Mouse (Mus musculus): ENCODE results near the gene Trim69. TPM values are rescaled to one million over a fixed set of nuclear protein-coding genes. Genes with fewer than 3 reads are reported as not detected.

Gene Trim69
- 0.10 and 0.11 TPM in 2 replicates for polyA plus RNA-seq (2012; rRNA removed; ENCODE audit: low replicate concordance)

GRCm38 (mm10) chr2:122160680-122161079 lies at the start of gene Trim69:
Gene Trim69, plus strand, starts transcription at chr2:122160700.

GRCm38 (mm10) chr2:122117961-122118958 lies 42.2 kb upstream of the Trim69 start, which contains the start of gene Spg11:
Gene Spg11, minus strand, starts transcription at chr2:122118386.

GRCm38 (mm10) chr2:122147508-122148241 lies 12.8 kb upstream of the Trim69 start, which contains the start of gene B2m:
Gene B2m, plus strand, starts transcription at chr2:122147686.

GRCm38 (mm10) chr2:122186106-122186505 lies 25.6 kb downstream of the Trim69 start, which contains the start of the genes Patl2 and Terb2:
Gene Patl2, minus strand, starts transcription at chr2:122186189.
Gene Terb2, plus strand, starts transcription at chr2:122186272.

Other genes starting within 250 kb of the Trim69 start
- 2.9 and 6.6 TPM in 2 replicates for gene Ctdspl2, start 204.7 kb upstream of the Trim69 start, polyA plus RNA-seq (2012; rRNA removed; ENCODE audit: low replicate concordance)
- gene Mageb3, start 204.6 kb upstream of the Trim69 start, polyA plus RNA-seq (2012; rRNA removed; ENCODE audit: low replicate concordance) = not detected in 2 replicates
- gene Eif3j1, start 132.2 kb upstream of the Trim69 start, polyA plus RNA-seq (2012; rRNA removed; ENCODE audit: low replicate concordance) = 4.8 and 6.6 TPM in 2 replicates
- gene Spg11, start 42.3 kb upstream of the Trim69 start, polyA plus RNA-seq (2012; rRNA removed; ENCODE audit: low replicate concordance) = 8.4 and 10.7 TPM in 2 replicates
- 1,914 and 2,183 TPM in 2 replicates for gene B2m, start 13.0 kb upstream of the Trim69 start, polyA plus RNA-seq (2012; rRNA removed; ENCODE audit: low replicate concordance)
- gene Patl2, start 25.5 kb downstream of the Trim69 start, polyA plus RNA-seq (2012; rRNA removed; ENCODE audit: low replicate concordance) = not detected in 2 replicates
- not detected in 2 replicates for gene Terb2, start 25.6 kb downstream of the Trim69 start, polyA plus RNA-seq (2012; rRNA removed; ENCODE audit: low replicate concordance)
- gene Sord, start 74.0 kb downstream of the Trim69 start, polyA plus RNA-seq (2012; rRNA removed; ENCODE audit: low replicate concordance) = 12.8 and 27.6 TPM in 2 replicates
- gene Duox2, start 137.7 kb downstream of the Trim69 start, polyA plus RNA-seq (2012; rRNA removed; ENCODE audit: low replicate concordance) = 0.70 and 1.9 TPM in 2 replicates
- 0.55 and 1.3 TPM in 2 replicates for gene Duoxa2, start 138.2 kb downstream of the Trim69 start, polyA plus RNA-seq (2012; rRNA removed; ENCODE audit: low replicate concordance)
- gene Duoxa1, start 153.0 kb downstream of the Trim69 start, polyA plus RNA-seq (2012; rRNA removed; ENCODE audit: low replicate concordance) = 17.6 and 23.6 TPM in 2 replicates
- 2.5 and 4.1 TPM in 2 replicates for gene Duox1, start 155.0 kb downstream of the Trim69 start, polyA plus RNA-seq (2012; rRNA removed; ENCODE audit: low replicate concordance)
- gene Shf, start 208.5 kb downstream of the Trim69 start, polyA plus RNA-seq (2012; rRNA removed; ENCODE audit: low replicate concordance) = 15.7 and 16.7 TPM in 2 replicates